Mouse (Mus musculus) lung, embryonic 14.5 days (tissue): Measurements from ENCODE around the gene Acss2. TPM values are rescaled to one million over a fixed set of nuclear protein-coding genes. Genes with fewer than 3 reads are reported as not detected.

ENCODE experiments used
- ATAC-seq: fragments of 200-750 bp; cut with Nextera tagmentation; 2 replicates; pipeline ENCODE4 v1.8.0; 2017; ENCODE audit warnings: mild to moderate bottlenecking, moderate TSS enrichment, moderate library complexity; ENCODE audit not compliant: insufficient read depth
- DNase-seq: peaks from one replicate; pipeline ENCODE4 v3.0.0-alpha.2; 2015
- H3K27ac ChIP-seq: fragments of 300-500 bp; sonication (generic); 2 replicates; pipeline ENCODE4 v1.5.1; 2014; ENCODE audit warnings: low read depth, mild to moderate bottlenecking, moderate library complexity
- H3K27me3 ChIP-seq: fragments of 300-500 bp; sonication (generic); 2 replicates; pipeline ENCODE4 v1.6.1; 2014; ENCODE audit warnings: low read length, control low read depth; ENCODE audit not compliant: insufficient read depth
- H3K36me3 ChIP-seq: fragments of 300-500 bp; sonication (generic); 2 replicates; pipeline ENCODE4 v1.6.1; 2014; ENCODE audit warnings: control low read depth; ENCODE audit not compliant: insufficient read depth
- H3K4me1 ChIP-seq: fragments of 300-500 bp; sonication (generic); 2 replicates; pipeline ENCODE4 v1.6.1; 2014; ENCODE audit warnings: antibody characterized with exemption, control low read depth; ENCODE audit not compliant: insufficient read depth
- H3K4me2 ChIP-seq: fragments of 300-500 bp; sonication (generic); 2 replicates; pipeline ENCODE4 v1.6.1; 2014; ENCODE audit warnings: mild to moderate bottlenecking
- H3K4me3 ChIP-seq: fragments of 300-500 bp; sonication (generic); 2 replicates; pipeline ENCODE4 v1.5.1; 2014; ENCODE audit warnings: low read depth, low read length
- H3K9ac ChIP-seq: fragments of 300-500 bp; sonication (generic); 2 replicates; pipeline ENCODE4 v1.6.1; 2014
- H3K9me3 ChIP-seq: fragments of 300-500 bp; sonication (generic); 2 replicates; pipeline ENCODE4 v1.6.1; 2016; ENCODE audit warnings: low read depth, low read length, control low read depth
- CTCF ChIP-seq: IDR thresholded peaks from 2 replicates; pipeline ENCODE4 v1.5.1; 2016; ENCODE audit warnings: antibody characterized with exemption, low read depth
- WGBS: fragments of 180-500 bp; shearing (Covaris S2); extraction: QIAGEN DNeasy Blood & Tissue Kit; methylation state at CpG from one replicate; pipeline ENCODE4 v1.1.7; 2014; 5-methylcytosine and 5-hydroxymethylcytosine counted together
- polyA plus RNA-seq: library from polyadenylated mRNA; unstranded; fragments of >200 nt; fragmentation: Nextera tagmentation; extraction: Ambion mirVana; gene quantifications from 2 replicates; pipeline ENCODE4 v1.2.1, GENCODE M21; 2014

Gene Acss2
- polyA plus RNA-seq = 7.5 and 7.9 TPM in 2 replicates

GRCm38 (mm10) chr2:155517455-155518423, at the start of gene Acss2, which contains the start of gene Ggt7:
TSS of gene Acss2 (plus strand) at chr2:155517948.
TSS of gene Ggt7 (minus strand) at chr2:155518237.
- Histone ChIP-seq H3K4me3 (peak within 1 kb of the TSS; percentile 70), H3K27me3 (peaks cover 5% of the 10 kb centered on the region; the same call in 1 of the 2 replicates), H3K4me2 (peak within 1 kb of the TSS; percentile 84), H3K27ac (no peak within 1 kb of the TSS), H3K4me1 (0 out of 2 replicates have a peak, but pooled peaks cover 5% of the 10 kb centered on the region), H3K9me3 (no peaks in the 10 kb centered on the region), H3K9ac (peak within 1 kb of the TSS; percentile 63), H3K36me3 (no peaks in the 10 kb centered on the region)
- peak; percentile 98 for ATAC-seq
- WGBS = 3% methylated on average over 70 of the region's 70 CpGs
- DNase-seq = peak; percentile 99
- peak; percentile 77 for TF ChIP-seq CTCF

DNA sequence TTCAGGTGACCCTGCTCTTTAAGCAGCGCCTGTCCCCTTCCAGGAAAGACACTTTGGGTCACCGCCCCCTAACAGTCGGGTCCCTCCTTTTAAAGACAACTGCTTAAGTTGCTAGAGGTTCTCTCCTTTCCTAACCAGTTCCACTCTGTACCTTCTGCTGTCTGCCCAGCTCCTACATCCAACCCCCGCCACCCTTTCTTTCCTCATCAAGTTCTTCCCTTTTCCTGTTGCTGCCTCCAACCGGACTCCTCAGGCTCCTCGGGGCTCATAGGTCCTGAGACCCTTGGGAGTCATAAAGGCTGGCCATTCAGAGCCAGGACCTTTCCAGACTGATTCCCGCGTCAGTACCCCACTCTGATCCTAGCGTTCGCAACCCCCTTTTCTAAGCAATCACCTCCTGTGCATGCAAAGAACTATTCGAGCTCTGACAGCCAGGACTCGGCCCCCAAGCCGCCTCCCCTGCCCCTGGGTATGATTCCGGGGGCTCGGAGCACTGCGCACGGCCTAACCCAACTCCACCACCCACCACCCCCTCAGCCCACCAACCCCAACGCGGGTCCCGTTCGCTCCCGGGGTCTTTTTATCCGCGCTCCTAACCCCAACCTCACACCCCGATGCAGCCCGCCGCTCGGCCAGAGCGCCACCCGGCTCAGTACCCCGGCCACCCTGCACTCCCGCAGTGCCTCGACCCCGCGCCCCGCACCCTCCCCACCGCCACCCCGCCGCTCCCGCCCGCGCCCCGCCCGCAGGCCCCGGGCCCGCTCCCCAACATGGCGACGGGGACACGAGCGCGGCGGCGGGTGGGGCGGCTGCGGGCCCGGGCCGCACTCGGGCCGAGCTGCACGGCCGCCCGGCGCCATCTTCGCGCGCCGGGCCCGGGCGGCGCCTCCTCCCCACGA, 44.8 kb upstream of the Acss2 start:
- Histone ChIP-seq H3K27ac (peak overlapping the region; percentile 88), H3K4me1 (peaks cover 4% of the 10 kb centered on the region; the same call in 1 of the 2 replicates), H3K4me2 (peak overlapping the region; percentile 82), H3K27me3 (no peaks in the 10 kb centered on the region; the same call in 1 of the 2 replicates), H3K36me3 (no peaks in the 10 kb centered on the region), H3K9me3 (no peaks in the 10 kb centered on the region), H3K4me3 (peak overlapping the region; percentile 84), H3K9ac (peak overlapping the region; percentile 97)
- ATAC-seq = peak; percentile 68
- DNase-seq = peak; percentile 48
- TF ChIP-seq CTCF = no peak
- under 1% methylated on average over 62 of the region's 71 CpGs for WGBS

DNA sequence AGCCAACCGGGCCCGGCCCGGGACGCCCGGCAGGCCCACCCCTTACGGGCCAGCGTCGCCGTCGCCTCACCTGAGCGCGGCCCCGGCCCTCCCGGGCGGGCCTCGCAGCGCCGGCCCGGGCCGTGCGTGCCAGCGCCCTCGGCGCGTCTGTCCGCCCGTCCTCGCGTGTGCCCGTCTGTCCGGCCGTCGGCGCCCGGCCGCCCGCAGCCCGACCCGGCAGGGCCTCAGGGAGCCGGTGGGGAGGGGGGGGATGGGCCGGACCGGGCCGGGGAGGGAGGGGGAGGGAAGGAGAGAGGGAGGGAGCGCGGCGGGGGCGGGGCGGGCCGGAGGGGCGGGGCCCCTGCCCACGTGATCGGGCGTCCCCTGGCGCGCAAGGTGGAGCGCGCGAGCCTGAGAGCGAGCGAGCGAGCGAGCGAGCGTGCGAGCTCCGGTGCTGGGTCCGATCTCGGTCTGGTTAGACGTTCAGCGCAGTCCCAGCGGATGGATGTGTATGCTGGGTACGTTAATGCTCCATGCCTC, 44.1 kb upstream of the Acss2 start, which contains the start of gene Ncoa6:
Gene Ncoa6, minus strand, starts transcription at position 325 of the 519 bp plus-strand sequence.
- H3K9ac ChIP-seq = peak within 1 kb of the TSS; percentile 97
- no peak for TF ChIP-seq CTCF
- peak within 1 kb of the TSS; percentile 84 for H3K4me3 ChIP-seq
- no peaks in the 10 kb centered on the region; the same call in 1 of the 2 replicates for H3K27me3 ChIP-seq
- peak within 1 kb of the TSS; percentile 82 for H3K4me2 ChIP-seq
- H3K27ac ChIP-seq = peak within 1 kb of the TSS; percentile 88
- DNase-seq = peak; percentile 89
- peaks cover 4% of the 10 kb centered on the region; the same call in 1 of the 2 replicates for H3K4me1 ChIP-seq
- H3K36me3 ChIP-seq = no peaks in the 10 kb centered on the region
- WGBS = under 1% methylated on average over 44 of the region's 72 CpGs
- ATAC-seq = peak; percentile 86
- H3K9me3 ChIP-seq = no peaks in the 10 kb centered on the region

DNA sequence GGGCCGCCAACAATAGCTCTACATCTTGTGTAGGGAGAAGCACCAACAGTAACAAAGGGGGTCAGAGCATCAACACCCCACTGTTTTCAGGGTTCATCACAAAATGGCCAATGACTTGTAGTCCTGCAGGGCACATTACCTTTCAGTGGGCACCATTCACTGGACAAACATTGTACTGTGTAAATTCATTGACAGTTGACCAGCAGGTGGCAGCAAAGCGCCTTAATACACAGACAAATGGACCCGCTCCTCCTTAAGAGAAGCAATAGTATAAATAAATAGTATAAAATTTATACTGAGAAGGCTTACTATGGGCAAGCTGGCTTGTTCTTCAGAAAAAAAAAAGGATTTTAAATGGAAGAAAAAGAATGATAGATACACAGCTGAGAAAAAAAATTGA, 35.7 kb upstream of the Acss2 start:
- 43% methylated on average over 3 of the region's 3 CpGs for WGBS
- TF ChIP-seq CTCF = peak; percentile 64

GRCm38 (mm10) chr2:155490998-155491397, 26.8 kb upstream of the Acss2 start:
- 82% methylated on average over 6 of the region's 6 CpGs for WGBS
- Histone ChIP-seq H3K4me1 (no peaks in the 10 kb centered on the region), H3K9me3 (no peaks in the 10 kb centered on the region), H3K27ac (no peak overlapping the region), H3K36me3 (no peaks in the 10 kb centered on the region), H3K4me2 (no peak overlapping the region), H3K9ac (no peak overlapping the region), H3K4me3 (no peak overlapping the region), H3K27me3 (no peaks in the 10 kb centered on the region)
- ATAC-seq = no peak
- DNase-seq = no peak
- no peak for TF ChIP-seq CTCF

More for the DNA sequence above, 35.7 kb upstream of the Acss2 start:
- Histone ChIP-seq H3K9ac (no peak overlapping the region), H3K9me3 (0 out of 2 replicates have a peak, but pooled peaks cover 4% of the 10 kb centered on the region), H3K27me3 (no peaks in the 10 kb centered on the region), H3K4me2 (no peak overlapping the region), H3K36me3 (no peaks in the 10 kb centered on the region), H3K4me3 (no peak overlapping the region), H3K4me1 (no peaks in the 10 kb centered on the region), H3K27ac (no peak overlapping the region)
- DNase-seq (peak; percentile 86), ATAC-seq (no peak)

DNA sequence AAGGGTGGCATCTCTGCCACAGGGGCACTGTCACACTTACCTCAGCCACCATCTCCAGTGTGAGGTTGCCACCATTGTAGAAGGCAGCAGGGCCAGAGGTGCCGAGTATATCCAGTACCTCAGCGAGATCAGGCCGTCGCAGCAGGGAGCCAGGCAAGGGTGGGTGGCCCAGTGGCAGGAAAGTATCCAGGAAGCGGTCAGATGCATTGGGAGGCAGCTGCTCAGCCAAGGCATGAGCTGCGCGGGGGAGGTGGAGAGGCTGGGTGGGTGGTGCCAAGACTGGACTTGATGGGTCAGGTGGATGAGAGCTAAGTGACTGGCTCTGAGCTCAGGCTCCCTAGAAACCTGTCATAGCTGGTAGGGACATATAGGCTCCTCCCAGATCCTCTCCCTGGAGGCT, 15.2 kb upstream of the Acss2 start:
- Histone ChIP-seq H3K27me3 (no peaks in the 10 kb centered on the region), H3K4me3 (no peak overlapping the region), H3K4me1 (no peaks in the 10 kb centered on the region), H3K36me3 (no peaks in the 10 kb centered on the region), H3K4me2 (no peak overlapping the region), H3K9me3 (no peaks in the 10 kb centered on the region), H3K9ac (no peak overlapping the region), H3K27ac (no peak overlapping the region)
- ATAC-seq (no peak), DNase-seq (no peak)
- WGBS = 67% methylated on average over 7 of the region's 7 CpGs
- TF ChIP-seq CTCF = no peak
